Mouse (Mus musculus): ENCODE measurements at regions not wholly inside any gene's neighbourhood (a gene's known extent, or its start where the extent isn't known, plus 50 kb on each side); places are given as distances from the start of the nearest gene placed in this dataset.

DNA sequence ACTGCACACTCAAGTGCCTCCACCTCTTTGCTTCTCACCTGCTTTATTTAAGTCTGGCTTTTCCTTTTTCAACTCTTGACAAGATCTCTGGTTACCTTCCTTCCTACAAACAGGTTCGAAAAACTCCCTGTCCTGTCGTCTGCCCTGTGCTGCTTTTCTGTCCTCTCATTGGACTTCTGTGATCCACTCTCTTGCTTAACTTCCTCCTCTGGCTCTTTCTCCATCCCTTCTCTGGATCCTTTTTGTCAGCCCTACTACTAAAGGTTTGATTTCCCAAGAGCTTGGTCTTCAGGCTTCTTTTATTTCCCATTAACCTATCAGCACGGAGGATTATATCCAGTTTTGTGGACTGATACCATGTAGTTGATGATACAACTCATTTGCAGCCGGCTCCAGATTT lies 149.8 kb downstream of the Satb1 start:
- DNase-seq (ENCODE audit: extremely low spot score), result no peak

DNA sequence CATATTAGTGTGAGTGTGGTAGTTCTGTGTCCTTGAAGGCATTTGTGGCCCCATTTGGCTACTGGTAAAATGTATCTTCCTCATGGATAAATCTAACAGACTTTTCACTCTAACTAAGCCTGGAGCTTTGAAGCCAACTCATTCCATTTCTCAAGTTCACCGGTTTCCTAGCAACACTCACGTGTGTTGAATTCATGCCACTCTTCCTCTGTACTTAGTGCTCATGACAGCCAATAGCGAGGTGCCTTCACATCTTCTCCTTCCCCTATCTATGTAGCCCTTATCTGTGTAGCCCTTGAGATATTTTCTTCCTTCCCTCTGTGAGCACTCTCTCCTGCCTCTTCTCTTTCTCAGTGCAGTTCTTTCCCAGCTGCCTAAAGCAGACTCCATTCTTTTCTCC lies 150.7 kb downstream of the Satb1 start:
- DNase-seq (ENCODE audit: extremely low spot score), result no peak

- no peak for DNase-seq (ENCODE audit: extremely low spot score)
These were observed 155.6 kb downstream of the Satb1 start for GRCm38 (mm10) chr17:51677451-51677850.

DNA sequence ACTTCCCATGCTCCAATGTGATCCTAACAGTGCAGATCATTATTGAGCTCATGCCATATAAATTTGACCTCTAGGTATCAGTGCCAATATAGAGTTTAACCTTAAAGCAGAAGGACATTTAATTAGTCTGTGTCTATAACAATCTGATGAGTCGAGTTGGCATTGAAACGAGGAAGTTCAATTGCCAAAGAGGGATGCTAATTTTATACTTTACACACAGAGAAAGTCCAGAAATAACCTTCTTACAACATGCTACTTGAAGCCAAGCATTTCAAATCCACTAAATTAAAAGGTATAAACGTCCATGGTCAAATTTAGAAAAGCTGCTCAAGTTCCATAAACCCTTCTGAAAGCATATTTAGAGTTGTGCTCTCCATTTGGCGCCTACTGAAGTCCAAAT lies 174.7 kb downstream of the Satb1 start:
- DNase-seq (ENCODE audit: extremely low spot score), result no peak

DNA sequence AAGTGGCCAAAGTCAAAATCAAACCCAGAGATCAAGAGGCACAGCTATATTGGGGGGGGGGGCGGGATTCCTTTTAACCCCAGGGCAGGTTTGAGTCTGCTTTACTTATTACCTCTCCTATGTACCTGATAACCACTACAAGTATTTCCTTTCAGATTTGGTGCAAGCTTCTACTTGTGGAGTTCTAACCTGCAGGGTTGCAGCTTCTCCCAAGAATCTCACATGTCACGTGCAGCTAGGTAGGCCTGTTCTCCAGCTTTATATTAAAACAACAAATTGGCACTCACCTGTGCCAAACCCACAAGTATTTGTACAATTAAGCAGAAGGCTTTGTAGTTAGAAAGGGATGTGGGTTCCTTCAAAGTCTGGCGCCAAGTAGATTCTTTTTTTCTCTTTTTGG lies 179.2 kb downstream of the Satb1 start:
- no peak for DNase-seq (ENCODE audit: extremely low spot score)

DNA sequence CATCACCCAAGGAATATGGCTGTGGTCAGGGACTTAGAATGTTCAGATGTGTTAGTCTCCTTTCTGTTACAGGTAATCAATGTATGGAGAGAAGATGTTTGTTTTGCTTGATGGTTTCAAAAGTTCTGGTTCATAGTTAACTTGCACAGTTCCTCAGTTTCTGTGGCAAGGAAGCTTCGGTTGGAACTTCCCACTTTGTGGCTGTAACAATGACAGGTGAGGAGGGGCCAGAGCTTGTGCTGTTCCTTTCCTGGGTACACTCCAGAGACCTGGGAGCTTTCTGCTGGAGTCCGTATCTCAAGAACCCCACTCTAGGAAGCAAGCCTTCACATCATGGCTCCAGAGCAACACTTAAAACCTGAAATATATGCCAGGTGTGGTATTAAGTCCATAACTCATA lies 181.2 kb downstream of the Satb1 start:
- no peak for DNase-seq (ENCODE audit: extremely low spot score)

GRCm38 (mm10) chr17:51649213-51649815 lies 183.8 kb downstream of the Satb1 start:
- no peak for DNase-seq (ENCODE audit: extremely low spot score)

GRCm38 (mm10) chr17:51646416-51646815 lies 186.7 kb downstream of the Satb1 start:
- no peak for DNase-seq (ENCODE audit: extremely low spot score)

- DNase-seq (ENCODE audit: extremely low spot score), result no peak
These were observed 187.2 kb downstream of the Satb1 start for GRCm38 (mm10) chr17:51645866-51646265.

GRCm38 (mm10) chr17:51642682-51643081 lies 190.4 kb downstream of the Satb1 start:
- no peak for DNase-seq (ENCODE audit: extremely low spot score)

GRCm38 (mm10) chr17:51635913-51636312 lies 197.2 kb downstream of the Satb1 start:
- DNase-seq (ENCODE audit: extremely low spot score), result no peak

DNA sequence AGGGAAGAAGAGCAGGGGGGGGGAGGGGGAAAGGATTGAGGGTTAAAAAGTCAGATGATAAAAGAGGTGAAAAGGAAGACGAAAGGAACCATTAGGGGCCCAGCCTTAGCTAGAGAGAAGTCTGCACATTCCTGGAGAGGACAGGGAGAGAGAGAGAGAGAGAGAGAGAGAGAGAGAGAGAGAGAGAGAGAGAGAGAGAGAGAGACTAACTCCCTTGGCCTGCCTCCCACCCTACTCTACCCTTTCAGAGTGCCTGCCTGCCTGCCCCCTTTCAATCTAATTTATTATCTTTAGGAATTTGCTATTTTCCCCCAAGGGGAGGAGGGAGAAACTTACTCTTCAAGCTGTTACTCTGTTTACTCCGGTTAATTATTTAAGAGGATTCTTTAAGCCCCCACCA lies 201.5 kb downstream of the Satb1 start:
- no peak for DNase-seq (ENCODE audit: extremely low spot score)

- DNase-seq (ENCODE audit: extremely low spot score), result no peak
These were observed 212.6 kb downstream of the Satb1 start for GRCm38 (mm10) chr17:51620528-51620927.

DNA sequence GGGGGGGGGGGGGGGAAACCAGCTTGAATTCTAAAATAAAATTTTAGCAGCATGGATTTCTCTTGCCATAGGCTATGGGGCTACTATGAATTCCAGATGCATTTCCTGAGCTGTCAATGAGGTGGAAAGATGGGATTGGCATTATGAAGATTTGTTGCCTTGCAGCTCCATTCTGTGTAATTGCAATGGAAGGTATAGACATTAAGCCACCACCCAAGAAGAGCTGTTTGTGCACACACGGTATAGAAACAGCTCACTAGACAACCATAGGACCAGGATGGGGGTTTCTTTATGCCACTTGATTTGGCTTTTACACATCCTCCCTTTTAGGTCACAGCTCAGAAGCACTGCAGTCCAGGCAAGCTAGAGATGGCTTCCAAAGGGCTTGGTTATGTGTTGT lies 247.8 kb downstream of the Satb1 start:
- DNase-seq (ENCODE audit: extremely low spot score), result no peak

DNA sequence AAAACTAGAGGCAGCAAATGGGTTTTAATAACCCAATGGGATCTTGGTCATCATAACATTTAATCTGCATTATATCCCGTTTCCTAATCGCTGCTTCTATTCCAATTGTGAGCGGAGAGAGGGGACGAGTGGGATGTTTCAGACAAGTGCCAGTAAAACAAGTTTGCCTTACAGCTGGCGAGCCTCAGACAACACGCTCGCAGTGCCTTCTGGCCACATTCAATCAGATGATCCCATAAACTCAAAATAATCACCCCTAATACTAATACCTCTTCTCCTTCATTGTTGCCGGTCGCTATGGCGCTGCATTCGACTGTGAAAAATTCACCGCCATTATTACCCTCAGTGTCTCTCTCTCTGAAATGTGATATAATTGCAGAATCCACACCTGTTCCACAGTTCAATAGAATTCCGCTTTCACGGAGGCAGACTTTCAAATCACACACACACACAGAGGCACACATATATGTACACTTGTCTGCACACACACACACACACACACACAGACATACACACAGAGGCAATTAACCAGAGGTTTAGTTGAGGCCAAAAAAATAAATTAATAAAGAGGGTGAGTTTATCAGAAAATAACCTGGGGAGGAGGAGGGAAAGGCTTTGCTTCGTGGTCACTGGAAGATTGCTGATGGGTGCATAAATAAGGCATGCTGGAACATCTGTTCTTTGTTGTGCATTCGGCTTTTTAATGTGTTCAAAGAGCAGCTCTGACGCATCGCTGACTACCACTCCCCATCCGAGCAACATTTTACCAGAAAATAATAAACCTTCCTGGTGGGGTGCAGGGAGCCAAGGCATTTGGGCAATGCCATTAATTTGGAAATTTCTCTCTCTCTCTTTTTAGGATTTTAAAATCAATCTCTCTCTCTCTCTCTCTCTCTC lies 248.9 kb downstream of the Satb1 start:
- no peak for DNase-seq (ENCODE audit: extremely low spot score)

DNA sequence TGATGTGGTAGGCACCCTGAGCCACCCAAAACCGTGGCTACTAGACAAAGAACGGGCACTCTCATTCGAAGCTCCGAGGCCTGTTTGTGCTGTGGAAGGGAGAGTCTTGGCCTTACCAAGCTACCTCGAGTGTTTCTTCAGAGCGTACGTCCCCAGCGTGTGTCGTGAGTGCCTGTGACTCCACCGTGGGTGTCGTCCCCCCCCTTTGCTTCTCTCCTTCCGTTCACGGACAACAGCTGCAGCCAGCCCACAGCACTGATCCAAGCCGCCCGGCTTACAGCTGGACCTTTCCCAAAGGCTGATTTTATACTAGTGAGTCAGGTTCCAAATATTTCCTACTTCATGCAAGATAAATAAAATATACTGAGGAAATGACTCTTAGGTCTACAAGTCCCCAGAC lies 249.8 kb downstream of the Satb1 start:
- no peak for DNase-seq (ENCODE audit: extremely low spot score)

- DNase-seq (ENCODE audit: extremely low spot score), result no peak
These were observed 277.2 kb downstream of the Satb1 start for GRCm38 (mm10) chr17:51555854-51556253.

GRCm38 (mm10) chr17:51554446-51554845 lies 278.6 kb downstream of the Satb1 start:
- no peak for DNase-seq (ENCODE audit: extremely low spot score)

- no peak for DNase-seq (ENCODE audit: extremely low spot score)
These were observed 280.6 kb downstream of the Satb1 start for GRCm38 (mm10) chr17:51552277-51553015.

- no peak for DNase-seq (ENCODE audit: extremely low spot score)
These were observed 286.1 kb downstream of the Satb1 start for GRCm38 (mm10) chr17:51546999-51547398.

DNA sequence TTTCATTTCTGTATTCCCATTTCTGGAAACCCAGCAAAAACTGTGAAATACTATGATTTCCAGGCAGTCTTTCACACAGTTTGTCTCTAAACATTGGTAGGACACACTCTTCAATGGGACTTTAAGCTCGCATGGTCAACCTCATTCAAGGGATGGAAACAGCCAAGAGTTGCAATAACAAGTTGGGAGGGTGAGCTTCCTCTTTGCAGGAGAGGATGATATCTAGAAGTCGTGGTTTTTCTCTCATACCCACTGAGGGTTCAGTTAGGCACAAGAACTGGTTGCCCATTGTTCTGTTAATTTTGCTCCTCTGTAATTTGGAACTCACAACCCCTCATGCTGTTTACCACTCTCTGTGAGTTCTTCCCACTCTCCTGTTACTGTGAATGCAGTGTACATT lies 290.5 kb downstream of the Satb1 start:
- no peak for DNase-seq (ENCODE audit: extremely low spot score)

GRCm38 (mm10) chr17:51534678-51535077 lies 298.4 kb downstream of the Satb1 start:
- no peak for DNase-seq (ENCODE audit: extremely low spot score)

- no peak for DNase-seq (ENCODE audit: extremely low spot score)
These were observed 298.8 kb downstream of the Satb1 start for GRCm38 (mm10) chr17:51534270-51534669.
